Mouse (Mus musculus) retina, embryonic 14.5 days (tissue): Measurements from ENCODE around the gene Nrcam.

Experiments
- DNase-seq: peaks from one replicate; pipeline ENCODE4 v3.0.0-alpha.2; 2015; ENCODE audit warnings: low spot score

Gene Nrcam

GRCm38 (mm10) chr12:44357881-44358280, 29.2 kb downstream of the Nrcam start:
- peak; percentile 28 for DNase-seq

GRCm38 (mm10) chr12:44371076-44371710, 42.5 kb downstream of the Nrcam start:
- DNase-seq, result no peak

- no peak for DNase-seq
Observed at GRCm38 (mm10) chr12:44375956-44376355, 47.3 kb downstream of the Nrcam start.

- DNase-seq, result no peak
Observed at GRCm38 (mm10) chr12:44378431-44379161, 49.9 kb downstream of the Nrcam start.

GRCm38 (mm10) chr12:44380805-44381204, 52.1 kb downstream of the Nrcam start:
- DNase-seq, result no peak

- no peak for DNase-seq
Observed at GRCm38 (mm10) chr12:44386398-44386797, 57.7 kb downstream of the Nrcam start.

GRCm38 (mm10) chr12:44388220-44388619, 59.5 kb downstream of the Nrcam start:
- no peak for DNase-seq

GRCm38 (mm10) chr12:44390391-44391137, 61.9 kb downstream of the Nrcam start:
- DNase-seq, result peak; percentile 41

- no peak for DNase-seq
Observed at GRCm38 (mm10) chr12:44394901-44395300, 66.2 kb downstream of the Nrcam start.

GRCm38 (mm10) chr12:44397782-44398181, 69.1 kb downstream of the Nrcam start:
- no peak for DNase-seq

GRCm38 (mm10) chr12:44402134-44402533, 73.4 kb downstream of the Nrcam start:
- no peak for DNase-seq

GRCm38 (mm10) chr12:44403270-44403669, 74.6 kb downstream of the Nrcam start:
- DNase-seq, result no peak

GRCm38 (mm10) chr12:44403731-44404424, 75.2 kb downstream of the Nrcam start:
- peak; percentile 19 for DNase-seq

- DNase-seq, result no peak
Observed at GRCm38 (mm10) chr12:44409786-44410185, 81.1 kb downstream of the Nrcam start.

- DNase-seq, result no peak
Observed at GRCm38 (mm10) chr12:44411031-44411430, 82.3 kb downstream of the Nrcam start.

GRCm38 (mm10) chr12:44422154-44422866, 93.6 kb downstream of the Nrcam start:
- no peak for DNase-seq

GRCm38 (mm10) chr12:44422867-44423255, 94.2 kb downstream of the Nrcam start:
- DNase-seq, result no peak

GRCm38 (mm10) chr12:44424011-44424410, 95.3 kb downstream of the Nrcam start:
- no peak for DNase-seq

- DNase-seq, result peak; percentile 68
Observed at GRCm38 (mm10) chr12:44425040-44425439, 96.4 kb downstream of the Nrcam start.

GRCm38 (mm10) chr12:44430335-44430734, 101.7 kb downstream of the Nrcam start:
- DNase-seq, result peak; percentile 44

GRCm38 (mm10) chr12:44430996-44431395, 102.3 kb downstream of the Nrcam start:
- no peak for DNase-seq

- no peak for DNase-seq
Observed at GRCm38 (mm10) chr12:44432727-44433126, 104.0 kb downstream of the Nrcam start.
